ENCODE assay signal across 19 mouse cellular contexts in the genomic region with DNA sequence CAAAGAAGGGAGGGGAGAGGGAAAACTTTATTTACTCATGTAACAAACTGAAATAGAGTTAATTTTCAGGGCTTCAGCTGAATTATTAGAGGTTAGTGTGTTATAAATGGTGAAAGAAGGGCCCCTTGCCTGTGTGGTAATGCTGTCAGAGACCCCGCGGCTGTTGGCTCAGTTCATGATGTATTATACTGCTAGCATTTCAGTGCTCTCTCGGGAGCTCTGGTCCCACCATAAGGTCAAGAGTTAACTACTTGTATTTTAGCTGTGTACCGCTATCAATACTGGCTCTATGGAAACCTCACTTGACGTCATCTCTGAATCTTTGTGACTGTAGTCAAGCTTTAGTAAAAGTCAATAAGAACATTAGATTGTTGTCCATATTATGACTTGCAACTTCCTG.
A peak's percentile ranks its signal among the peaks of the same experiment; 100 is the strongest.
DNase-seq lines count a peak whose midpoint lies in the region; ATAC-seq and TF ChIP-seq lines count a peak whose summit lies in the region.
"Had no signal": no experiment of that assay in that cellular context is flagged by ENCODE, and none has a peak within 500 bp of the region (broad histone marks: within the 10 kb centered on the region; RNA-seq: fewer than 3 reads in every experiment).

No protein-coding gene starts in this region.

- no peak overlapping the region for H3K4me3 ChIP-seq in hindbrain, embryonic 10.5 days
- no peak overlapping the region for H3K4me3 ChIP-seq in hindbrain, embryonic 12.5 days
- no peak overlapping the region for H3K4me3 ChIP-seq in neural tube, embryonic 15.5 days (replicated peaks)
- H3K4me3 ChIP-seq in limb, embryonic 12.5 days (replicated peaks): no peak overlapping the region
- H3K4me3 ChIP-seq in left cerebral cortex, adult 2 months: no peak overlapping the region
- H3K4me3 ChIP-seq: forebrain, embryonic 15.5 days; heart, embryonic 15.5 days; layer of hippocampus, adult 2 months; midbrain, embryonic 12.5 days had no signal

- no peak overlapping the region for H3K4me2 ChIP-seq in hindbrain, embryonic 12.5 days (replicated peaks)
- no peak overlapping the region for H3K4me2 ChIP-seq in neural tube, embryonic 15.5 days
- no peak overlapping the region for H3K4me2 ChIP-seq in limb, embryonic 12.5 days
- H3K4me2 ChIP-seq: forebrain, embryonic 15.5 days; heart, embryonic 15.5 days; midbrain, embryonic 12.5 days had no signal

- TF ChIP-seq CTCF in left cerebral cortex, adult 2 months (IDR thresholded peaks at IDR 0.05): no peak

- peaks cover 9% of the 10 kb centered on the region; the same call in 1 of the 2 replicates for H3K4me1 ChIP-seq in hindbrain, embryonic 10.5 days (replicated peaks)
- peaks cover 10% of the 10 kb centered on the region for H3K4me1 ChIP-seq in hindbrain, embryonic 12.5 days
- H3K4me1 ChIP-seq in neural tube, embryonic 15.5 days: peaks cover 6% of the 10 kb centered on the region; the same call in 1 of the 2 replicates
- H3K4me1 ChIP-seq in limb, embryonic 12.5 days (replicated peaks): peaks cover 5% of the 10 kb centered on the region; the same call in 1 of the 2 replicates
- H3K4me1 ChIP-seq: heart, embryonic 15.5 days had no signal

- DNase-seq in hindbrain, embryonic 10.5 days (ENCODE audit: low spot score): peak; percentile 12
- peak; percentile 44 for DNase-seq in neural tube, embryonic 10.5 days (ENCODE audit: extremely low spot score, low spot score)
- no peak for DNase-seq in cerebellum, postnatal 36 days
- DNase-seq in thymus, postnatal 4 days: no peak
- DNase-seq in left cerebral cortex, adult 2 months (ENCODE audit: extremely low spot score in 1 of 2, low spot score in 2 of 2): no peak
- DNase-seq: adrenal gland, postnatal 25 days; cerebellum, adult 2 months; heart, adult 18-20 months; liver; liver, postnatal 0 days; lung, postnatal 36 days had no signal

- H3K36me3 ChIP-seq in hindbrain, embryonic 10.5 days: no peaks in the 10 kb centered on the region
- no peaks in the 10 kb centered on the region for H3K36me3 ChIP-seq in hindbrain, embryonic 12.5 days
- H3K36me3 ChIP-seq in neural tube, embryonic 15.5 days: no peaks in the 10 kb centered on the region
- H3K36me3 ChIP-seq in limb, embryonic 12.5 days: no peaks in the 10 kb centered on the region
- H3K36me3 ChIP-seq: forebrain, embryonic 15.5 days; heart, embryonic 15.5 days; midbrain, embryonic 12.5 days had no signal

- no peak overlapping the region for H3K9ac ChIP-seq in hindbrain, embryonic 12.5 days
- H3K9ac ChIP-seq in neural tube, embryonic 15.5 days (replicated peaks): no peak overlapping the region
- no peak overlapping the region for H3K9ac ChIP-seq in limb, embryonic 12.5 days (replicated peaks)
- H3K9ac ChIP-seq: forebrain, embryonic 15.5 days; heart, embryonic 15.5 days; liver, postnatal 0 days; midbrain, embryonic 12.5 days had no signal

- ATAC-seq in hindbrain, embryonic 12.5 days (ENCODE audit: low FRiP score): no peak
- ATAC-seq in neural tube, embryonic 15.5 days (ENCODE audit: low FRiP score): no peak
- ATAC-seq in limb, embryonic 12.5 days (ENCODE audit: insufficient number of reproducible peaks, insufficient read depth, low FRiP score, low TSS enrichment, low read depth): peak; percentile 87
- ATAC-seq: forebrain, embryonic 15.5 days; intestine, postnatal 0 days; liver, postnatal 0 days had no signal

- H3K27ac ChIP-seq in hindbrain, embryonic 10.5 days: no peak overlapping the region
- H3K27ac ChIP-seq in hindbrain, embryonic 12.5 days: no peak overlapping the region
- H3K27ac ChIP-seq in neural tube, embryonic 15.5 days (replicated peaks): no peak overlapping the region
- H3K27ac ChIP-seq in limb, embryonic 12.5 days: no peak overlapping the region
- no peak overlapping the region for H3K27ac ChIP-seq in left cerebral cortex, adult 2 months
- H3K27ac ChIP-seq: forebrain, embryonic 15.5 days; heart, embryonic 15.5 days; layer of hippocampus, adult 2 months; midbrain, embryonic 12.5 days had no signal

- intact Hi-C loops in left cerebral cortex, adult 2 months (cut with DNase I): no loop called here

- no peaks in the 10 kb centered on the region for H3K27me3 ChIP-seq in hindbrain, embryonic 10.5 days (ENCODE audit: insufficient read depth, poor library complexity, severe bottlenecking)
- no peaks in the 10 kb centered on the region for H3K27me3 ChIP-seq in hindbrain, embryonic 12.5 days
- no peaks in the 10 kb centered on the region for H3K27me3 ChIP-seq in neural tube, embryonic 15.5 days (replicated peaks)
- H3K27me3 ChIP-seq in limb, embryonic 12.5 days: no peaks in the 10 kb centered on the region
- H3K27me3 ChIP-seq: forebrain, embryonic 15.5 days; heart, embryonic 15.5 days; midbrain, embryonic 12.5 days had no signal

- no peaks in the 10 kb centered on the region for H3K9me3 ChIP-seq in hindbrain, embryonic 10.5 days
- no peaks in the 10 kb centered on the region for H3K9me3 ChIP-seq in hindbrain, embryonic 12.5 days (replicated peaks)
- no peaks in the 10 kb centered on the region for H3K9me3 ChIP-seq in neural tube, embryonic 15.5 days (replicated peaks)
- no peaks in the 10 kb centered on the region for H3K9me3 ChIP-seq in limb, embryonic 12.5 days
- H3K9me3 ChIP-seq: forebrain, embryonic 15.5 days; heart, embryonic 15.5 days; midbrain, embryonic 12.5 days had no signal

- 54% methylated on average over 5 of the region's 5 CpGs for WGBS in hindbrain, embryonic 10.5 days
- 32% methylated on average over 5 of the region's 5 CpGs for WGBS in hindbrain, embryonic 12.5 days
- WGBS in neural tube, embryonic 15.5 days: 17% methylated on average over 5 of the region's 5 CpGs
- WGBS in limb, embryonic 12.5 days: 22% methylated on average over 5 of the region's 5 CpGs

Comparison
In these comparisons a context has a peak if more than half of its experiments do, and no peak if none do; other contexts are left out.
1. DNase-seq: peak in hindbrain, embryonic 10.5 days (single experiment) and neural tube, embryonic 10.5 days (single experiment); none in cerebellum, postnatal 36 days (0 of 2), thymus, postnatal 4 days (single experiment) and left cerebral cortex, adult 2 months (0 of 2).